Mouse (Mus musculus): ENCODE data around the gene Gfm2.
"Not testable (repeated sequence)": the region's sequence is repeated elsewhere in the genome, so short reads cannot be mapped to it uniquely, and the experiment has no call there.

The Gfm2 gene

DNA sequence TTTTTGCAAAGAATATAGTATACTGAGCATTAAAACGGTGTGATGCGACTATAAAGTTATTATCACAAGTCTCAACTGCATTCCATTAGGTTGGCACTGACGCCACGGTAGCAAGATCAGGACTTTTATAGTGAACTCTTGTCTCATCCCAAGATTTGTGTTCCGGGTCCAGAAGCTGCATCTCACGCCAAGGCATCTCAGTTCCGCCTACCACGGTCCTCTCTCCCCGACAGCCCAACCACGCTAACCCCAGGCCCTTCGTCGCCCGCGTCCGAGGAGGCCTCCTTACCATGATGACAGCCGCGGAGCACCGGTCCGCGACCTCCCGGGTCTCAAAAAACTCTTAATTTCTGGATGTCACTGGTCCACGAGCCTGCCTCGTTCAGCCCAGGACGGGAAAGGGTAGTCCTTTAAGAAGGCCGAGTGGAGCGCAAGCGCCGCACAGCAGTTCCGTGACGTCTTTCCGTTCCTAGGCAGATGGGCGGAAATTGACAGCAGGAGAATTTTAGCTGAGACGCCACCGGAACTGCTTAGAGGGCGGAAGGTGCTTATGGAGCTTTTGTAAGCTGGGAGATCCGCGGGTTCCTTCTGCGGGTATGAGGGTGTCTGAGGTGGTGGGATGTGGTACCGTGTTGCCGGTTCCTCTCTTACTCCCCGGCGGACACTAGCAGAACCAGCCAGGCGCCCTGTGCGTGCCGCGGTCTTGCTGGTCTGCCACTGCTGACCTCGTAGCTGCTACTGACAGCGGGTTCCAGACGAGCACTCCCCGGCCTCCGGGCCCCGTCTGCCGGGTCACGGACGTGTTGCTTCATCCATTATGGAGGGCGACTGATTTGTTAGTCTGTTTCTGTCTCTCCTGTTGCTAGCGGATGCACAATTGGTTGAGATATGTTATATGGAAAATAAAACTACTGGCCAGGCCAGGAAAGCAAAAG is at the start of gene Gfm2, which contains the start of gene Nsa2:
Gfm2 (plus strand) TSS at position 472 of the 935 bp plus-strand sequence.
Nsa2 (minus strand) TSS at position 472 of the 935 bp plus-strand sequence.
- DNase-seq, result peak; percentile 74 to 85

DNA sequence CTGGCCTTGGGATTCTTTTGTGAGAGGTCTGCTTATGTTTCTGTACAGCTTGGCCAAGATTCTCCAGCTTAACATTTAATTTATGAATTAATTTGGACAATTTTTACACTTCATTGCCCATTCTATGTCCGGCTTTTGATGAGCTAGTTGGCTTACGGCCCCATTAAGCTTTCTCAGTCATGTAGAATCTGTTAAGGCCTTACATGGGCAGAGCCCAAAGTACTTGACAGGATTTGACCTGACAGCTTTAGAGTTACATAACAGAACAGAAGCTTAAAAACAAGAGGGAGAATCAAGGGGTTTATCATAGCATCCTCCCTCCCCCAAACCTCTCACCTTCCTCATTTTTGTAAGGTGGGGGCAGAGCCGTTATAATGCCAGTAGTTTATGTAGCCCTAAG is 49.6 kb upstream of the Gfm2 start:
- no peak for DNase-seq

DNA sequence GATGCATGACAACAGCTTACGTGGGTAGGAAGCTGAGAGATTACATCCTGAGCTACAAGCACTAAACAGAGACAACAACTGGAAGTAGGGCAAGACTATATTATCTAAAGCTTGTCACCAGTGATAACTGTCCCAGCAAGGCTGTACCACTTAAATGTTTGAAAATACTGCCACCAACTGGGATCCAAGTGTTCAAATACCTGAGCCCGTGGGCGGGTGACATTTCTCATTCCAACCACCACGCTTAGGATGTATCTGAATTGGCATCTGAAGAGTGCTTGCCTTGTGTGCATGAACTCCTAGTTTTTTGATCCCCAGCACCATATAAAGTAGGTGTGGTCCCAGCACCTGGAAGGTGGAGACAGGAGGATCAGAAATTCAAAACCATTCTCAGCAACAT is 42.0 kb upstream of the Gfm2 start:
- no peak for DNase-seq

- DNase-seq, result no peak
Measured at GRCm38 (mm10) chr13:97099187-97099852, 38.4 kb upstream of the Gfm2 start, which contains the start of gene Gm6169. Gene Gm6169, minus strand, starts transcription at chr13:97099237.

DNA sequence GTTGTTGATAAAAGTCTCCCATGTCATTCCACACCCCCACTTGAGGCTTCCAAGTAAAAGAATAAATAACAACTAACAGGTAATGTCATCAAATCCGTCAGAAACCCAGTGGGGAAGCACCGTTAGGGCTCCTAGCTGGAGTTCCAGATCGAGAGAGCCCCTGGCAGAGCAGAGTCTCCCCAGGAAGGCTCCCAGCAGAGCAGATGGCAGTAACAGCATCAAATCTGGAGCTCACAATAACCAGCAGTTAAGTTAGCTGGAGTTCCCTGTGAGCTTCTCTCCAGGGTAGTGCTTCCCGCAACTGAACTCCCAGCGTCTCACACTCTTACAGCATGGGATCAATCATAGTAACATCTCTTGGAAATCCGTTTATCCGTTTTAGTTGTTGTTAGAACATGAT is 32.7 kb upstream of the Gfm2 start:
- DNase-seq, result no peak

- not testable (repeated sequence) for DNase-seq
Measured at GRCm38 (mm10) chr13:97107721-97108120, 30.0 kb upstream of the Gfm2 start.

DNA sequence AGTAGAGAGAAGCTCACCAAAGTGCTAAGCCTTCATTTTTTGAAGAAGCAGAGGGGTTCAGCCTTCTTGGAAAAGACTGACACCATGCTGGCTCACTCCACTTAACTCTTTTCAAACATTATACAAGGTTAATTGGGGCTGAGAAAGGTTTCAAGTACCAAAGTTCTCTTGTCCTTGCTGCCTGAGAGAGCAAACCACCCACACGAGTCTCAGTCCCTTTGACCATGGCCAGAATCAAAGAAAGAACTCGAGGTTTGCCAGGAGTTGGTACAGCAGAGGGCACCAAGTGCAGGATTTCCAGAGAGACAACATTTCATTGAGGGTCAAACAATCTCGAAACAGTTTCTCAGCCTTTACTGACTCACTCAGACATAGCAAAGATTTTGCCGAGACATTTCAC is 28.7 kb upstream of the Gfm2 start:
- no peak for DNase-seq

GRCm38 (mm10) chr13:97121341-97121740 is 16.4 kb upstream of the Gfm2 start:
- no peak for DNase-seq

DNA sequence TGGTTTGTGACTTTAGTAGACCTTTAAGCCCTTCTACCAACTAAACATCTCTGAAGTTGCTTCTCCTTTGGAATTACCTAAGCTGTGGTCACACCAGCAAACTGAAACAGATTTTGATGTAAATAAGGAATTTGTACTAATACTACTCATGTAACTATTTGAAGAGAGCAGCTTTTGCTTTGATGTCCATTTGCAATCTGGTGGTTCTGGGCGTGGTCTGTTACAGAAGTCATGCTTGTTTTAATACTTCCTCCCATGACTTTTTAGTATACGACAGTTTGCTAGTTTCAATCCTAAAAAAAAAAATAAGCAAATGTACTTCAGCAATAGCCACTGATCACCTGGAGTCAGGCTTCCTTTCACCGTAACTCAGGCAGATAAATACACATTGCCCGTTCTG is 8.1 kb upstream of the Gfm2 start:
- DNase-seq, result not testable (repeated sequence)

DNA sequence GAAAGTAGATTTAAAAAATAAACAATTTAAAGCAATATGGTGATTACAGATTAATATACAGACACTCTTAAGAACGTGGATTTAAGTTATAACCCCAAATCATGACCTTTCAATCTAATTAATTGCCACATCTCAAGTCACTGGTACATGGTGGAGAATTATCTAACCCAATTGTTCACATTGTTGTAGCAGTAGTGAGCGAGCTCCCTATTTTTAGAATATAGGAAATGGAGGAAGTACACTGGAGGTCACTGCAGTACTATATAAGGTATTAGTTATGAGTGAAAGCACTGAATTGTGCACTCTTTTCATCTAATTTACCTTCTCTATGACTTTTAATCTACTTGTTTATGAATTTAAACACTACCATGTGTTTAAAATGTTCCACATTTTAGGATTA is 7.3 kb upstream of the Gfm2 start:
- DNase-seq, result not testable (repeated sequence)

DNA sequence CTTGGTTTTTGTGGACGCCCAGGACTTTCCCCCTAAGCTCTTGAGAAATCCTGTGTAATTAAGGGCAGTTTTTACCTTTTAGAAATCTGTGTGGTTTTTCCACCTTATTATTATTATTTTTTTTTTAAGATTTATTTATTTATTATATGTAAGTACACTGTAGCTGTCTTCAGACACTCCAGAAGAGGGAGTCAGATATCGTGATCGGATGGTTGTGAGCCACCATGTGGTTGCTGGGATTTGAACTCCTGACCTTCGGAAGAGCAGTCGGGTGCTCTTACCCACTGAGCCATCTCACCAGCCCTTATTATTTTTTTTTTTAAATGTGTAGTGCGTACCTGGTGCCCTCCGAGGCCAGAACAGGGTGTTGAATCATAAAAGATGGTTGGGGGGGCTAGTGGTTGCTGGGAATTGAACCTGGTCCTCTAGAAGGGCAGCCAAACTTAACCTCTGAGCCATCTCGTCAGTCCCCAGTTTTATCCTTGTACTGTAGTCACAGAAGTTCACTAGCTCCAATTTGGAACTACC is 731 bp downstream of the Gfm2 start:
- not testable (repeated sequence) for DNase-seq

- DNase-seq, result no peak
Measured at GRCm38 (mm10) chr13:97142321-97142720, 4.6 kb downstream of the Gfm2 start.

GRCm38 (mm10) chr13:97145834-97146233 is 8.1 kb downstream of the Gfm2 start:
- no peak for DNase-seq

DNA sequence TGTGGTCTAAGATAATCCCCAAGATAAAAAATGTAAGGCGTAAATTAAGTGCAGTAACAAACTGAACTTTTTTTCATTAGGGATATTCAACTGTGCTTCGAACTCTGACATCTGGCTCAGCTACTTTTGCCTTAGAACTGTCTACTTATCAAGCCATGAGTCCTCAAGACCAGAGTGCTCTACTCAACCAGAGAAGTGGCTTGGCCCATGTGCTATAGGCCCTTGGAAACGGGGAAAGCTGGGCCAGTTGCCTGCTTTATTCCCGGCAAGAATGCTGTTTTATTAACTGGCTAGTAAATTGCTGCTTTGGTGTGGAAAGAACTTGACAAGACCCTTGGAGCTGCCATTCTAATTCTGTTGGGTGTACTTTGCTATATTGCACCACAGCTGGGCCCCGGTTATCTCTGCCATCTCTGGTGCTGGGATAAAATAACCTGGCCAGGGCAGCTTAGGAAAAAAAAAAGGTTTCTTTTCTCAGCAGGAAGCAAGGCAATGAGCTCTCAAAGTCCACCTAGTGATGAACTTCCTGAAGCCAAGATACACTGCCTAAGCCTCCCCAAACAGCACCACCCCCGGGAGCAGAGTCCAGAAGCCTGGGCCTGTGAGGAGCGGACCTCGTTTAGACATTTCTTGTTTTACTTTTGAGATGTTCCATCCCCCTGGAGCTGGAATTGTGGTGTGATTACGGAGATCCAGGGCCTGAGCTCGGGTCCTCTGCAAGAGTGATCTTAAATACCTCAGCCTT is 38.0 kb downstream of the Gfm2 start:
- DNase-seq, result no peak

GRCm38 (mm10) chr13:97176731-97177130 is 39.0 kb downstream of the Gfm2 start:
- no peak for DNase-seq

DNA sequence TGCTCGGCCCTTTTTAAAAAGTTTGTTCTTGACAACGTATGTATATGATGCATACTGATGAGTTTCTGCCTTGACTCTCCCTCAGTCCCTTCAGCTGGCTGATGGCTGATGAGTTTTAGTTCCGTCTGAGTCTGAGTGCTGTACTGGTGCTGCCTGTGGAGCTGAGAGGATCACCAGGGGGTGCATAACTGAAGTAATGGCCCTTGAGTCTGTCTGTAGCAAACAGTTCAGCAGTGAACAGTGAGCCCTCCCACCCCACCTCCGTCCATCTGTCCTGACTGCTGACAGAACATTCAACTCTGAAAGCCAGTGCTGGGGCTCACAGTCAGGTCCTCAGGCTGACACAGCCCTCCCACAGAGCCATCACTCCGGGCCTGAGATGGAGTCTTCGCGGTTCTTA is 41.2 kb downstream of the Gfm2 start:
- DNase-seq, result no peak

- DNase-seq, result no peak
Measured at GRCm38 (mm10) chr13:97180113-97180828, 42.5 kb downstream of the Gfm2 start.

DNA sequence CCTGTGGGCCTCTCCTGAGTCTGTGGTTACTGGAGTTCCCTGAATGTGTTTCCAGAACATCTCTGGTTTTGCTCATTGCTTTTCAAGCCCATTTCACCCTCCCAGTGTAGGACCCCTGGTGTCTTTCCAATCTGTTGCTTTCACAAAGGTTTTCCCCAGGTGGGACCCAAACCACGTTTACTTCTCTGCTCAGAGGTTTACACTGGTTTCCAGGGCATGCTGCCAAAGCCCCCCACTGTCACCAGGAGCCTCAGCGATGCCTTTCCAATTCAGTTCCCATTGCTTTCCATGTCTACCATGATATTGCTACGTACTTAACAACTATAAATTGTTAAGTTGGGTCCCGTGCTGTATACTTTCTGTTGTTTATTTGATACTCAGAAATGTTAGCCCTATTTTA is 45.1 kb downstream of the Gfm2 start:
- DNase-seq, result no peak

DNA sequence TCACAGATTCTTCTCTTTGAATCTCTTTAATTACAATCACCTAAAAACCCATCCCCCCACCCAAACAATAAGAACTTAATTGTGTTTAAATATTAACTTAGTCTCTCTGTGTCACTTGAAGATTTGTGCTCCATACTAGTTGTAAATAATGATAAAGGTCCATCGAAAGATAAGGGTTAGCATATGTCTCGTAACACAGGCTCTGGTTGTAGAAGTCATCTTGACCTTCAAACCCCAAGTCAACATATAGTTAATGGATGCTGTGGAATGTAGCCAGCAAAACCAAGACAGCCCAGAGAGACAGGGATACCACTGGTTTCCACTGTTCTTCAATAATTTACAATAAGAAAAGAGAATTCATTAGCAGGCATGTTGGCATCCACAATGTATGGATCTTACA is 46.4 kb downstream of the Gfm2 start:
- no peak for DNase-seq

DNA sequence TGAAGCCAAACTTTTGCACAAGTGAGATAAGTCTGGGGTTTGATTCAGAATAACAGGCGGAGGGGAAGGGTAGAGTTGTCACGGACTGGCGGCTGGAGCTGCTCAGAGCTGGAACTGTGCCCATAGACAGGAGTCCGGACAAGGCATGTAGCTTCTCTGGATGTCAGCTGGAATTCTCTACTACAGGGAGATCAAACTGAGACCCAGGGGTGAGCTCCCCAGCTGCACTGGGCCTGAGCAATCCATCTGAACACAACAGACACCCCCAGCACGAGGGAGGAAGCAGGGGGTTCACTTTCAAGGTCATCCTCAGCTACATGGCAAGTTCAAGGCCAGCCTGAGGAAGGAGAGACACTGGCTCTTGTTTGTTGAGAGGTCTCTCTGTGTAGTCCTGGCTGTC is 46.9 kb downstream of the Gfm2 start:
- no peak for DNase-seq

DNA sequence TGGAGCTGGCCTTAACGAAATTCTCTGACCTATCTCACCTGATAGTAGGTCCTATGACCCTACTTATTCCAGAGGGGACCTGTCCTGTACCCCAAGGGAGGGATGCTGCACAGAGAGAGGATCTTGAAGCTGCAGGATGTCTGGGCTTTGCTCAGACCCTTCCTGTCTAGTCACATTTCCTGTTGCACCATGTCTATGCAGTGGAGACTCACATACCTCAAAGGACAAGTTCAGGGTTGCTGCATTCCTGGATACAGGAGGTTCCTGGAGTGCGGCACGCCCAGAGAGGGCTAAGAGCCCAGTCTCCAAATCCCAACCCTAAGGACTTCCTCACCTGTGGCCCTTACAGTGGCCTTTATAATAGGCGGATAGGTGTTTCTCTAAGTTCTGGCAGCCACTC is 48.6 kb downstream of the Gfm2 start:
- DNase-seq, result no peak

GRCm38 (mm10) chr13:97187693-97188092 is 50.0 kb downstream of the Gfm2 start:
- no peak for DNase-seq
